In the genomic region with DNA sequence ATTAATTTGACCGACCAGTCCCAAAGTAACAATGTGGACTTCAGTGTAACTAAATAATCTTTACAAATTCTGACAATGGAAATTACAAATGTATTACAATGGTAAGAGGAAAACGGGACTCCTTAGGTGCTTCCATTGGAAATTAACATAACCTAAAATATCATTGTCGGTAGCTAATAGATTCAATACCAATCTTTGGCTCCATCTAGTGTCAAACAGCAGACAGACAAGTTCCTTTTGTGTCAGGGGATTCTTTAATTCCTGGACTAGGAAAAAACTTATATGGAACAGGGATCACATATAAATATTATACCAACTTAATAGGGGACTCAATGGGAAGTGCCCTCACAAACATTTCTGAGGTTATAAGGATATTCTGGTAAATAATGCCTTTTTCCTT, we compare ENCODE assay signal across 14 mouse cellular contexts. TPM values are rescaled to one million over a fixed set of nuclear protein-coding genes. Genes with fewer than 3 reads are reported as not detected.
DNase-seq lines count a peak whose midpoint lies in the region; ATAC-seq and TF ChIP-seq lines count a peak whose summit lies in the region.
"Had no signal": no experiment of that assay in that cellular context is flagged by ENCODE, and none has a peak within 500 bp of the region (broad histone marks: within the 10 kb centered on the region; RNA-seq: fewer than 3 reads in every experiment).

No protein-coding gene starts in this region.

- H3K9ac ChIP-seq in forebrain, postnatal 0 days: no peak overlapping the region
- H3K9ac ChIP-seq in forebrain, embryonic 12.5 days: no peak overlapping the region
- H3K9ac ChIP-seq in liver, adult 2 months (ENCODE audit: low read depth, low read length): no peak overlapping the region
- no peak overlapping the region for H3K9ac ChIP-seq in CH12.LX (ENCODE audit: insufficient read depth, low read depth)
- H3K9ac ChIP-seq in embryonic facial prominence, embryonic 14.5 days (ENCODE audit: low read depth, low read length): no peak overlapping the region
- H3K9ac ChIP-seq: heart, embryonic 12.5 days; liver, embryonic 15.5 days; midbrain, embryonic 12.5 days; neural tube, embryonic 12.5 days had no signal

- no peaks in the 10 kb centered on the region for H3K79me2 ChIP-seq in liver, adult 2 months (ENCODE audit: control insufficient read depth, insufficient read depth, low read length)
- H3K79me2 ChIP-seq in CH12.LX (replicated peaks; ENCODE audit: control insufficient read depth, extremely low read depth, insufficient read depth, poor library complexity, severe bottlenecking): no peaks in the 10 kb centered on the region

- TF ChIP-seq POLR2A in liver, adult 2 months (IDR thresholded peaks at IDR 0.05; ENCODE audit: extremely low read depth, insufficient read depth, low read length): no peak
- TF ChIP-seq POLR2A in CH12.LX (IDR thresholded peaks at IDR 0.05; ENCODE audit: low read depth, low read length): no peak

- DNase-seq in forebrain, postnatal 0 days: peak; percentile 38
- DNase-seq in liver, adult 2 months (ENCODE audit: extremely low read depth, low read depth, low spot score): peak; percentile 13
- DNase-seq in liver (no peak), CH12.LX (ENCODE audit: extremely low read depth) (no peak)
- DNase-seq in embryonic facial prominence, embryonic 14.5 days (ENCODE audit: low spot score): peak; percentile 20
- no peak for DNase-seq in frontal cortex, postnatal 10 days (ENCODE audit: low spot score in 2 of 2)
- DNase-seq: cerebellum, postnatal 36 days; thymus, postnatal 25 days had no signal

- H3K4me1 ChIP-seq in forebrain, postnatal 0 days (ENCODE audit: insufficient read depth): no peaks in the 10 kb centered on the region
- no peaks in the 10 kb centered on the region for H3K4me1 ChIP-seq in forebrain, embryonic 12.5 days
- no peaks in the 10 kb centered on the region for H3K4me1 ChIP-seq in liver, adult 2 months (ENCODE audit: control insufficient read depth, insufficient read depth, low read length)
- peaks cover 4 to 9% of the 10 kb centered on the region in 2 experiments; a peak in 3 of 4 replicates for H3K4me1 ChIP-seq in CH12.LX (ENCODE audit: control insufficient read depth in 1 of 2, insufficient read depth in 2 of 2)
- no peaks in the 10 kb centered on the region for H3K4me1 ChIP-seq in embryonic facial prominence, embryonic 14.5 days (ENCODE audit: control insufficient read depth, insufficient read depth, low read length)
- H3K4me1 ChIP-seq: liver, embryonic 15.5 days; midbrain, embryonic 12.5 days had no signal

- no peak for TF ChIP-seq EP300 in CH12.LX (IDR thresholded peaks at IDR 0.05; ENCODE audit: low read length)

- WGBS in forebrain, postnatal 0 days: 27% methylated on average over 3 of the region's 3 CpGs
- WGBS in forebrain, embryonic 12.5 days: 42% methylated on average over 3 of the region's 3 CpGs
- 46% methylated on average over 3 of the region's 3 CpGs for WGBS in liver, adult 2 months
- 35% methylated on average over 3 of the region's 3 CpGs for WGBS in embryonic facial prominence, embryonic 14.5 days

- TF ChIP-seq RAD21 in CH12.LX (IDR thresholded peaks at IDR 0.05; ENCODE audit: low read depth, low read length): peak; percentile 68

- no peaks in the 10 kb centered on the region for H3K9me3 ChIP-seq in forebrain, postnatal 0 days (ENCODE audit: low read length)
- H3K9me3 ChIP-seq in forebrain, embryonic 12.5 days: no peaks in the 10 kb centered on the region
- no peaks in the 10 kb centered on the region for H3K9me3 ChIP-seq in CH12.LX (replicated peaks; ENCODE audit: low read length)
- no peaks in the 10 kb centered on the region for H3K9me3 ChIP-seq in embryonic facial prominence, embryonic 14.5 days (ENCODE audit: control insufficient read depth, low read length)
- H3K9me3 ChIP-seq: heart, embryonic 12.5 days; liver, embryonic 15.5 days; midbrain, embryonic 12.5 days; neural tube, embryonic 12.5 days had no signal

- H3K36me3 ChIP-seq in forebrain, postnatal 0 days (ENCODE audit: insufficient read depth): no peaks in the 10 kb centered on the region
- no peaks in the 10 kb centered on the region for H3K36me3 ChIP-seq in forebrain, embryonic 12.5 days (replicated peaks)
- no peaks in the 10 kb centered on the region for H3K36me3 ChIP-seq in liver, adult 2 months (ENCODE audit: control insufficient read depth, insufficient read depth, low read length)
- H3K36me3 ChIP-seq in CH12.LX (replicated peaks in 1 of 2; ENCODE audit: control insufficient read depth in 1 of 2, insufficient read depth in 1 of 2, low read length in 1 of 2): no peaks in the 10 kb centered on the region
- H3K36me3 ChIP-seq in embryonic facial prominence, embryonic 14.5 days (ENCODE audit: control insufficient read depth, insufficient read depth, low read length): no peaks in the 10 kb centered on the region
- H3K36me3 ChIP-seq: heart, embryonic 12.5 days; liver, embryonic 15.5 days; midbrain, embryonic 12.5 days; neural tube, embryonic 12.5 days had no signal

- no peak overlapping the region for H3K4me3 ChIP-seq in forebrain, postnatal 0 days (ENCODE audit: low read depth, low read length)
- H3K4me3 ChIP-seq in forebrain, embryonic 12.5 days (replicated peaks): no peak overlapping the region
- no peak overlapping the region for H3K4me3 ChIP-seq in liver, adult 2 months (ENCODE audit: insufficient read depth, low read depth, low read length)
- H3K4me3 ChIP-seq in CH12.LX (replicated peaks in 1 of 3; ENCODE audit: low read depth in 2 of 3, low read length in 2 of 3, poor library complexity in 1 of 3): no peak overlapping the region
- H3K4me3 ChIP-seq in embryonic facial prominence, embryonic 14.5 days (ENCODE audit: low read depth, low read length): no peak overlapping the region
- H3K4me3 ChIP-seq: erythroblast, embryonic 14.5 days; heart, embryonic 12.5 days; liver, embryonic 15.5 days; midbrain, embryonic 12.5 days; neural tube, embryonic 12.5 days had no signal

- ATAC-seq in forebrain, postnatal 0 days: no peak
- no peak for ATAC-seq in forebrain, embryonic 12.5 days (ENCODE audit: low FRiP score)
- no peak for ATAC-seq in embryonic facial prominence, embryonic 14.5 days (ENCODE audit: low read depth)

- dilution Hi-C loops in CH12.LX (cut with MboI; ENCODE audit: extremely low pct_ligation_motif_present, extremely low pct_unique_long_range_greater_than_20kb, low sequenced_read_pairs): no loop called here

- peak; percentile 64 for TF ChIP-seq CTCF in forebrain, postnatal 0 days (IDR thresholded peaks at IDR 0.05; ENCODE audit: low read depth)
- TF ChIP-seq CTCF in liver, adult 2 months (IDR thresholded peaks at IDR 0.05; ENCODE audit: low read depth, low read length): peak; percentile 37
- TF ChIP-seq CTCF in CH12.LX (conservative IDR thresholded peaks at IDR 0.05 in 1 of 2, IDR thresholded peaks at IDR 0.05 in 1 of 2; ENCODE audit: low read depth in 2 of 2, low read length in 2 of 2): peak in 1 of 2 experiments; percentile 71; a peak in 2 of 4 replicates

- H3K27ac ChIP-seq in forebrain, postnatal 0 days (ENCODE audit: low read depth, low read length): no peak overlapping the region
- H3K27ac ChIP-seq in forebrain, embryonic 12.5 days: no peak overlapping the region
- H3K27ac ChIP-seq in liver, adult 2 months (replicated peaks; ENCODE audit: insufficient read depth, low read depth, low read length): no peak overlapping the region
- H3K27ac ChIP-seq in CH12.LX (ENCODE audit: insufficient read depth, low read depth): no peak overlapping the region
- H3K27ac ChIP-seq in embryonic facial prominence, embryonic 14.5 days (replicated peaks; ENCODE audit: low read depth, low read length): no peak overlapping the region
- H3K27ac ChIP-seq: liver, embryonic 15.5 days; midbrain, embryonic 12.5 days; neural tube, embryonic 12.5 days had no signal

- no peak overlapping the region for H3K4me2 ChIP-seq in forebrain, postnatal 0 days (ENCODE audit: low read depth)
- H3K4me2 ChIP-seq in forebrain, embryonic 12.5 days: no peak overlapping the region
- H3K4me2 ChIP-seq in CH12.LX (ENCODE audit: insufficient read depth, low read depth, poor library complexity, severe bottlenecking): no peak overlapping the region
- H3K4me2 ChIP-seq in embryonic facial prominence, embryonic 14.5 days (ENCODE audit: low read depth, low read length): no peak overlapping the region
- H3K4me2 ChIP-seq: heart, embryonic 12.5 days; liver, embryonic 15.5 days; midbrain, embryonic 12.5 days; neural tube, embryonic 12.5 days had no signal

- H3K27me3 ChIP-seq in forebrain, postnatal 0 days (ENCODE audit: insufficient read depth, low read length): no peaks in the 10 kb centered on the region
- H3K27me3 ChIP-seq in forebrain, embryonic 12.5 days: 0 out of 2 replicates have a peak, but pooled peaks cover 4% of the 10 kb centered on the region
- no peaks in the 10 kb centered on the region for H3K27me3 ChIP-seq in liver, adult 2 months (ENCODE audit: control insufficient read depth, insufficient read depth, low read length)
- H3K27me3 ChIP-seq in CH12.LX (replicated peaks): peaks cover 51% of the 10 kb centered on the region
- H3K27me3 ChIP-seq in embryonic facial prominence, embryonic 14.5 days (replicated peaks; ENCODE audit: control insufficient read depth, insufficient read depth, low read length): no peaks in the 10 kb centered on the region
- H3K27me3 ChIP-seq: heart, embryonic 12.5 days; midbrain, embryonic 12.5 days; neural tube, embryonic 12.5 days had no signal

- in situ Hi-C loops in CH12.LX (cut with MboI; ENCODE audit: low pct_ligation_motif_present, low pct_unique_long_range_greater_than_20kb, low sequenced_read_pairs): no loop called here

RNA-seq across cellular contexts. Expression of a gene that starts 26.0 kb away (rescaled TPM):
- 65.0 and 68.3 TPM in 2 replicates for total RNA-seq in forebrain, postnatal 0 days (2014; rRNA removed)
- 32.4 and 36.5 TPM in 2 replicates for polyA plus RNA-seq in forebrain, postnatal 0 days (2015; fragmentation: Nextera tagmentation; extraction: Ambion mirVana)
- polyA plus RNA-seq in forebrain, embryonic 12.5 days (2016; fragmentation: Nextera tagmentation; extraction: Ambion mirVana): 136 and 158 TPM in 2 replicates
- total RNA-seq in liver, adult 2 months (2014; rRNA removed): 46.8 and 48.0 TPM in 2 replicates
- 29.6 and 40.7 TPM in 2 replicates for polyA plus RNA-seq in liver, adult 2 months (2012; rRNA removed)
- total RNA-seq in CH12.LX (2012; rRNA removed) (8.4 and 10.0 TPM in 2 replicates), CH12.LX (2014; rRNA removed) (6.0 and 7.1 TPM in 2 replicates)
- polyA plus RNA-seq in CH12.LX (2012; ENCODE audit: insufficient read length, low read depth): 16.5 and 21.6 TPM in 2 replicates
- 64.9 and 65.1 TPM in 2 replicates for polyA plus RNA-seq in embryonic facial prominence, embryonic 14.5 days (2014; fragmentation: Nextera tagmentation; extraction: Ambion mirVana)

RNA-seq across cellular contexts. Expression of a gene that starts 26.7 kb away (rescaled TPM):
- total RNA-seq in forebrain, postnatal 0 days (2014; rRNA removed): 0.14 TPM in 1 of 2 replicates, not detected in the other
- not detected in 2 replicates for polyA plus RNA-seq in forebrain, postnatal 0 days (2015; fragmentation: Nextera tagmentation; extraction: Ambion mirVana)
- polyA plus RNA-seq in forebrain, embryonic 12.5 days (2016; fragmentation: Nextera tagmentation; extraction: Ambion mirVana): 0.08 TPM in 1 of 2 replicates, not detected in the other
- total RNA-seq in liver, adult 2 months (2014; rRNA removed): 0.09 and 0.20 TPM in 2 replicates
- 0.04 and 0.13 TPM in 2 replicates for polyA plus RNA-seq in liver, adult 2 months (2012; rRNA removed)
- total RNA-seq in CH12.LX (2012; rRNA removed): 0.08 TPM in 2 replicates
- total RNA-seq in CH12.LX (2014; rRNA removed): not detected in 2 replicates
- polyA plus RNA-seq in CH12.LX (2012; ENCODE audit: insufficient read length, low read depth): not detected in 2 replicates
- polyA plus RNA-seq in embryonic facial prominence, embryonic 14.5 days (2014; fragmentation: Nextera tagmentation; extraction: Ambion mirVana): 0.07 and 0.14 TPM in 2 replicates
- polyA plus RNA-seq: neural tube, embryonic 12.5 days had no signal

RNA-seq across cellular contexts. Expression of a gene that starts 43.1 kb away (rescaled TPM):
- total RNA-seq in forebrain, postnatal 0 days (2014; rRNA removed): 1.5 and 1.6 TPM in 2 replicates
- 0.23 and 0.53 TPM in 2 replicates for polyA plus RNA-seq in forebrain, postnatal 0 days (2015; fragmentation: Nextera tagmentation; extraction: Ambion mirVana)
- polyA plus RNA-seq in forebrain, embryonic 12.5 days (2016; fragmentation: Nextera tagmentation; extraction: Ambion mirVana): 0.06 and 0.15 TPM in 2 replicates
- total RNA-seq in liver, adult 2 months (2014; rRNA removed): not detected in 2 replicates
- polyA plus RNA-seq in liver, adult 2 months (2012; rRNA removed): 0.02 TPM in 1 of 2 replicates, not detected in the other
- total RNA-seq in CH12.LX (2012; rRNA removed): not detected in 2 replicates
- total RNA-seq in CH12.LX (2014; rRNA removed): not detected in 2 replicates
- polyA plus RNA-seq in CH12.LX (2012; ENCODE audit: insufficient read length, low read depth): not detected in 2 replicates
- 0.19 and 0.26 TPM in 2 replicates for polyA plus RNA-seq in embryonic facial prominence, embryonic 14.5 days (2014; fragmentation: Nextera tagmentation; extraction: Ambion mirVana)
- polyA plus RNA-seq: erythroblast, embryonic 14.5 days; liver, embryonic 15.5 days had no signal

Comparison
In these comparisons a context has a peak if more than half of its experiments do, and no peak if none do; other contexts are left out.
1. DNase-seq: peak in forebrain, postnatal 0 days (single experiment), liver, adult 2 months (single experiment) and embryonic facial prominence, embryonic 14.5 days (single experiment); none in liver (single experiment), CH12.LX (single experiment) and frontal cortex, postnatal 10 days (0 of 2).